Mouse (Mus musculus) kidney, postnatal 10 days (tissue): ENCODE results near the gene Lix1l.

Experiments
- DNase-seq: peaks from one replicate; pipeline ENCODE4 v3.0.0; 2021; ENCODE audit warnings: mixed read lengths

Gene Lix1l

DNA sequence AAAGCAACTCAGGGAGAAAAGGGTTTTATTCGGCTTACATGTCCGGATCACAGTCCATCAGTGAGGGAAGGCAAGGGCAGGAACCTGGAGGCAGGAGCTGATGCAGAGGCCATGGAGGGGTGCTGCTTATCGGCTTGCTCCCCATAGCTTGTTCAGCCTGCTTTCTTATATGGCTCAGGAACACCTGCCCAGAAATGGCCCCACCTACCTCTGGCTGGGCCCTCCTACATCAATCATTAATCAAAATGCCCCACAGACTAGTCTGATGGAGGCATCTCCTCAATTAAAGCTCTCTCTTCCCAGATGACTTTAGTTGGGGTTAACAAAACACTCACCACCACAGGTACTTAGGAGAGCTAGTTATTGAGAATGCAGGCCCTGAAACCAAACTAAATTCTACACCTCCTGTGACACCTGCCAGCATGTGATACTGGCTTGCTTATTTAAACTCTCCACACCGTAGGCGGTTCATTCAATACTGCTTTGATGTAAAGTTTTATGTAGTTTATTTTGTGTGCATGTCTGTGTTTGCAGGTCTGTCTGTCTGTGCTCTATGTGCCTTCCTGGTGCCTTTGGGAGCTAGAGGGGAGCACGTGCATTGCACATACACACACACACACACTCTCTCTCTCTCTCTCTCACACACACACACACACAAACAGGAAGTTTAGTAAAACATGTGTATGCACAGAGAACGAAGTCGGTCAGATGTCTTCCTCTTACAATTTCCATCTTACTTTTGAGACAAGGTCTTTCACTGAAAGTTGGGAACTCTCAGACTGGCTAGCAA, 34.1 kb upstream of the Lix1l start:
- DNase-seq = no peak

DNA sequence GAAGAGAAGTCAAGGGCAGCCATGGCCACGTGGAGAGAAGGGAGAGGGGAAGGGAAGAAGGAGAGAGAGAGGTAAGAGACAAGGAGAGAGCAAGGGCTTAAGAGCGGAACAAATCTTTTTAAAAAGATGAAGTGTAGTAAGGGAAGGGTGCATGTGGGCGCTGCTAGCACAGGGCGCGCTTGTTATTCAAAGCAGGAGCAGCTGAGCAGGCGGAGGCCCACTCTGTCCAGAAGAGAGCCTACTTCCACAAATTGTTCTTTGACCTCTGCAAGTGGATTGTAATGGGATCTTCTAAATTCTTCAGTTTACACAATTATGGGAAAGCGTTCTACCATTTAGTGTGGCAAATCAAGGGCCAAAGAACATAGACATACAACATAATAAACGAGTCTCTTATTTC, 32.3 kb upstream of the Lix1l start:
- peak; percentile 38 for DNase-seq

DNA sequence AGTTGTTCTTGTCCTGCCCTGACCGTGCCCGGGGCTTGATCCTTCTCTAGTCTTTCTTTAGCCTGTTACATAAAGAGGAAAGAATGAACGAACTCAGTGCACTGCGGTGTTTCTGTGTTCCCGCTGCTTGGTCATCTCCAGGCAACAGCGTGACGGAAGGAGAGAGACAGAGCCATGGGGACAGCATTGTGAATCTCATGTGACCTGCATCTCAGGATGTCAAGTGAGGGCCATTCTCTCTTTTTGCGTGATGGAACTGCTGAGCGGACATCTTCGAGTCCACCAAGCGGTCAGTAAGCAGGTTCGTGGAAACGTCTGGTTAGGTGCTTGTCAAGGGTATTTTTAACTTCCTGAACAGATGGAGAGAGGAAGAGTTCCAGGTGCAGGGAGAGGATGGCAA, 31.4 kb upstream of the Lix1l start:
- no peak for DNase-seq

DNA sequence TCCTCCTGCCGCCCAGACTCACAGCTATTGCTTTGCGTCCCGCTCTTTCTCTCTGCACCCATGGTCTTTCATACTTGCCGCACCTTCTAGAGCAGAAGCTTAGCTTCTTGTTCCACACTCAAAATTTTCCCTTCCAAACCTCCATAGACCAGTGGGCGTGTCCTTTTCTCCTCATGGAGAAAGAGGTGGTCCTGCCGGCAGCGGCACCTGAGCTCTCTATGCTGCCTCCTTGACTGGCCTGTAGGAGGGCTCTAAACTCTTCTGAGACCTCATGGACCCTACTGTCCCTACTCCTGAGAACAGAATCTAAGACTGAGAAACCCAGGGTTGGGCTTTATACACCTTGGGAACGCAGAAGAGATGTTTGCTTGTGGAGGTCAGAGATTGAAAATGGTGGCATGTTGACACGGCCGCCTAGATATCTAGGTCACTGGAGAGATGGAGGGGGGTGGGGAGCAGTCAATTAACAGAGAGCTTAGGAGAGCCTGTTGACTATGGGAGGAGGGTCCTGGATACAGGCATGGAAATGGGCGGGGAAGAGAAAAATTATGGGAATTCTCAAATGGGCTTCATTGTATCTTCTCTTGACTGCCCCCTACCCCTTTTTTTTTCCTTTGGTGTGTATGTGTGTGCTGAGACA, 30.9 kb upstream of the Lix1l start:
- no peak for DNase-seq

GRCm38 (mm10) chr3:96570643-96571042, 30.3 kb upstream of the Lix1l start:
- no peak for DNase-seq

- DNase-seq = no peak
Observed at GRCm38 (mm10) chr3:96571336-96571735, 29.6 kb upstream of the Lix1l start.

GRCm38 (mm10) chr3:96571896-96572698, 28.9 kb upstream of the Lix1l start:
- DNase-seq = peak; percentile 59

GRCm38 (mm10) chr3:96573611-96574511, 27.1 kb upstream of the Lix1l start:
- peak; percentile 37 for DNase-seq

DNA sequence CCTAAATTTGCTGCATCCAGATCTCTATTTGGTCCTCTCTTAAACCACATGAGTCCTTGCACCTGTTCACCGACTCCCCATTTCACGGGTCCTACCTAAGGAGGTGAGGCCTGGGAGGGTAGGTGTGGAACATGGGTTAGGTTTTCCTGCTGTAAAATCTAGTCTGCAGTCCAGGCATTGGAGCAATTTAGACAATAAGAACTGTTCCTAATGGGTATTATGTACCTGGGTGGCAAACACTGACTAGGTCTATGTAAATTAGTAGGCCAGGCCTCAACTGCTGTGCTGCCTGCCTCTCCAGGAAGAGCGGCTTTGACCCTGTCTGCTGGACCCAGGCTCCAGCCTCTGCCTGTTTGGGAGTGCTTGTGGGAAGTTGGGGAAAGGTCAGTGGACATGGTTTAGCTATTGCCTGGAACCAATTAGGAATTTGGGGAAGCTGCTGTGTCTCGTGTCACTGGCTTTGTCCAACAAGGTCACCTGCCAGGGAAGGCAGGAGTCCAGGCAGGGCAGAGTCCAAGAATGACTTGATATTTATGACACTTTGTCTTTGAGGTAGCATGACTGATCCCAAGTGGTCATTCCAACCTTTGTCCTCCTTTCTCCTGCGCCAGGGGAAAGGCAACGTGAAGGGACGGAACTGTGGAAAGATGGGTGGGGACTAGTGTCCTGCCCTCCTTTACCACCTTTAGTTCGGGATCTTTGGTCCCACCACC, 25.5 kb upstream of the Lix1l start:
- DNase-seq = peak; percentile 47

- peak; percentile 85 for DNase-seq
Observed at GRCm38 (mm10) chr3:96576005-96576658, 24.8 kb upstream of the Lix1l start.

DNA sequence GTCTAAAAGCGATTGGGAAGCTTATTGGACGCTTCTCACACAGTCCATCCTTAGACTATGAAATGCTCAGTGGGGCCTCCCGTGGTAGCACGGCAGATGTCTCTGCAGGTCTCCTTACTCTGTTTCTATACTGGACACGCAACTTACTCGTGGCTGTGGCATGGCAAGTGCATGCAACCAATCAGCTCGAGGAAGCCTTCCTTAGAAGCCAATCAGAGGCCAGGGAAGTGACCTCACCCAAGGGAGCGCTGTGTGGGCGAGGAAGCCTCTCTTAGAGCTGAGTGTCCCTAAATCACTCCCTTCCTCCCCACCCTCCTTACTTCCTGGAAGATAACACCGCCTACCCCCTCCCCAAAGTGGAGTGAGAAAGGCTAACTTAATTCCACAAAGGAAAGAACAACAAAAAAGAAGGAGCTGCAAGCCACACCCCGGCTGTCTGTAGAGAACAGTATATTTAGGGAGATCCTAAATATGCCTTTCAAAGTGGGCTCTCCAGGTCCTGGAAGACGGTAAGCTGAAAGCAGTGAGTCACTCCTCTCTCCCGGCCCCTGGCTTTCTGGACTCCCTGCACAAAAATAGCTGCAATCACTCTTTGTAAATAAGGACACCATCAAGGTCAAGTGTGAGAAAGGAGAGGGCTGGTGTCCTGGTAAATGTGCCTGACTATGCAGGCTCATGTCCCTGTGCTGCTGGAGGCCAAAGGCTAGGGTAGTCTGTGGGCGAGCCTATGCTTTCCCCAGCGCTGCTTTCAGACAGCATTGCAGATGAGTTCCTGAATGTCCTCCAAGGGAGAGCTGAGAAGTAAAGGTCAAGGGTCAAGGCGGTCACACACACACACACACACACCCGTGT, 24.0 kb upstream of the Lix1l start, which contains the start of gene Gm16253:
TSS of gene Gm16253 (plus strand) at position 295 of the 852 bp plus-strand sequence.
- DNase-seq = peak; percentile 93

DNA sequence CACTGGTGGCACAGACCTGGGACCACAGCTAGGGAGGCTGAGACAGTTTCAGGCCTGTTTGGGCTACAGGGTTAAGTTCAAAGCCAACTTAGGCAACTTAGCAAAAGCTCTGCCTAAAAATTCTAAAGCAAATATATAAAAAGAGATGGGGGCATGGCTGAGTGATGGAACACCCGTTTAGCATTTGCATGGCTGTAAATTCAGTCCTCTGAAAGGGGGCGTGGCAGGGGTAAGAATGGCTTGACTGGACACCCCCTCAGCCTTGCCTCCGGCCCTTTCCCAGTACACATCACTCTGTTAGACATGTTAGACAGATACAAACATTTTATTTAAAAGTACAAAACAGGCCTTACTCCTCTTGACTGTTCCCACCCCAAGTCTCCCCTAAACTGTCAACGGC, 23.4 kb upstream of the Lix1l start:
- peak; percentile 58 for DNase-seq

DNA sequence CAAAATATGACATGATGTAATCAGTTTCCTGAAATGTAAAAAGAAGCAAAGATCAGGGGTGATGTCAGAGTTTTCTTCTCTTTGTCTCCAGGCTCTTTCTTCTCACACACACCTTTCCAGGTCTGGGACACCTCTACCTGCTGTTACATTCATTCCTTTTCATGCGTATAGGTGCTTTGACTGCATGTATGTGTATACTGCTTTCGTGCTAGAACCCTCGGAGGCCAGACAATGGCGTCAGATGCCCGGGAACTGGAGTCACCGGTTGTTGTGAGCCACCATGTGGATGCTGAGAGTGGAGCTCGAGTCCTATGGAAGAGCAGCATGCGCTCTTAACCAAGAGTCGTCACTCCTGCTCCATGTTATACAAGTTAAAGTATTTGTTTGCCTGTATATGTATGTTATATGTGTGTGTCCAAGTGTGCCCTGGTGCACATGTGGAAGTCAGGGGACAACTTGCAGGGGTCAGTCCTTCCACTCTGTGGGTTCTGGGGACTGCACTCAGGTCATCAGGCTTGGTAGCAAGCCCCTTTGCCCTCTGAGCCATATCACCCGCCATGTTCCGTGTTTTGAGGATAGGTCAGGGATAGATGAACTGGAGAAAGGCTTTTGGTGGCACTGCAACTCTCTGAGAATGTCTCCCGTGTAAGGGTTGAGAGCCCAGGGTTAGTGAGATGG, 22.2 kb upstream of the Lix1l start:
- no peak for DNase-seq

DNA sequence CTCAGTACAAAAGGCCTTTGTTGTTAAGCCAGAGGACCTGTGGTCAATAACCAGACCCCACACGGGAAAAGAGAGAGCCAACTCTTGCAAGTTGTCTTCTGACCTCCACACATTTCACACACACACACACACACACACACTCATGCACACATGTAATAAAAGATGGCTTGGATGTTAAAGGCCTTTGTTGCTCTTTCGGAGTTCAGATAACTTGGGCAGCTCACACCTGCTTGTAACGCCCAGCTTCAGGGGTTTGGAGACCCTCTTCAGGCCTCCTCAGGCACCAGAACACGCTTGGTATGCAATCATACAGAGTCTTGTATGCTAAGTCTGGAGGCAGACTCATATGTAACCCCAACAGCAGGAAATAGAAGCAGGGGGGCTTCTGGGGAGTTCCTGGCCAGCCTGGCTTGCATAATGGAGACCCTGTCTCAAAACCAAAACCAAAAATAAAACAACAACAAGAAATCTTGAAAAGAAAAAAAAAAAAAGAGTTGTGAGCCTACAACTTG, 21.7 kb upstream of the Lix1l start:
- no peak for DNase-seq

DNA sequence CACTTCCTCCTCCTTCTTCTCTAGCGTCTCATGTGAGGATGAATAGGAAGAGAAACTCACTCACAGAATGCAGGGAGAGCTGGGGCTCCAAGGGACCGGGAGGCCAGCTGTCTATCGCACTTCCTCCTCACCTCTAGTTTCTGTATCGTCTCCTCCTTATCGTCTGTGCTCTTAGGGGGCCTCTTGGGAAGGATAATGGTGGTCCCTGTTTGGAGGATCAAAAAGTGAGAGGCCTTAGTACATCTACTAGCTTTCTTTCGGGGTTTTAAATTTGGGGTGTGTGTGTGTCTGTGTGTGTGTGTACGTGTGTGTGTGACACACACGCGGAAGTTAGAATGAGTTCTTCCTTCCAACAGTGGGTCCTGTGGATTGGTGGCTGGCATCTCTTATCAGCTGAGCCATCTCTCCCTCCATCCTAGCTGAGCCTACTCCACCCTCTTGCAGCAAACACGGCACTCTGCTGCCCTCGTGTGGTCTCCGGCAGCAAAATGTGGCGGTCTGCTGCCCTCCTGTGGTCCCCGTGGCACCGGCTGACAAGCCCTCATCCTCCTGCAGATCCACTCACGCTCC, 21.0 kb upstream of the Lix1l start:
- peak; percentile 93 for DNase-seq

DNA sequence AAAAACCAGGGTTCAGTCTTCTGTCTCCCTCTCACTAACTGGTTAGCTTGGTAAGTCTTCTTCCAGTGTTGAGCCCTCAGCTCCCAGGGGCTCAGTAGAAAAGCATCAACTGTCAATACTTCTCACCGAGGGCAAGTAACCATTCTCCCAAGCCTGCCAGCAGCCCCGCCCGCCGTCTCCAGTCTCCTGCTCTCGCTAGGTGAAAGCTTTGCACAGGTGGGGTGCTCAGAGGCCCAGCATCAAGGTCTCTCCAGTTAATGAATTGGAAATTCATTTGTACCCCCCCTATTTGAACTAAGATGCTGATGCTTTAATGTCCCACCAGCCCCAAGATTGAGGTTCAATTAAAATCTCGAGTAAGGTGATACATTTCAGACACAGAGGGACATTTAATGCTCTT, 19.8 kb upstream of the Lix1l start:
- no peak for DNase-seq

DNA sequence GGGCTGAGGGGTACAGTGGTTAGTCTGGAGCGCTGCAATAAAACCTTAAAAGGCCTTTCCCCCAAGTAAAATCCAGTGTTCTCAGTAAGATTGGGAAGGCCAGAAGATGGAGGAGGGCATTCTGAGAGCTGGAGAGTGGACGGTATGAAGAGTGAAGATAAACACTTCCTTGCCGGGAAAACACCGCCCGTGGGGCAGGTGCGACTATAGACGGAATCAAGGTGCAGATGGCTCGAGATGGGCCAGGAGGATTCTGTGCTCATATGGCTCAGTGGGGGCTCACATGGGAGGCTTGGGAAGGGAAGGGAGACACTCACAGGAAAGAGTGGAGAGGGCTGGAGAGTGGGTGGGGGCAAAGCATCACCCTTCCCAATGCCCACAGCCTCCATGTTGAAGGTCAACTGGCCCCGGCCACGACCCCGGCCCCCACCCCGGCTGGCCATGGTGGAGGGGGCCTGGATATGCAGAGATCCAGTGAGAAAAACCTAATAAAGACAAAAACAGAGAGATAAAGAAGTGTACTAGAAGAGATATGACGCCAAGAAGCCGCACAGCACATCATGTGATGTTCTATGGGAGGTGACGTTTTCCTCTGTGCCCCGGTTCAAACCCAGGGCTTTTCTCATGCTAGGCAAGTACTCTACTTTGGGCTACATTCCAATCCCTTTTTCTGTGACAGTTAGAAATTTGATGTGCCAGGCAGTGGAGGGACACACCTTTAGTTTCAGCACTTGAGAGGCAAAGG, 19.0 kb upstream of the Lix1l start:
- no peak for DNase-seq

DNA sequence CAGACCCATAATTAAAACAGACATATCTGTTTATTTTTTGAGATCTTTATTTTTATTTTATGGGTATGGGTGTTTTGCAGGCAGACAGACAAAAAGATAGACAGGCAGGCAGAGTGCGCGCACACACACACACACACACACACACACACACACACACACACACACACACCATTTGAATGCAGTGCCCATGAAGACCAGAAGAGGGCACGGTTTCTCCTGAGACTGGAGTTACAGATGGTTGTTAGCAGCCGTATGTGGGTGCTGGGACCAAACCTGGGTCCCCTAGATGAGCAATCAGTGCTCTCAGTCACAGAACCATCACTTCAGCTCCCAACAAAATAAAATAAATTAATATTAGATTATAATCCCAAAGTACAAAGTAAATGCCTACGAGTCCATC, 17.6 kb upstream of the Lix1l start:
- no peak for DNase-seq
